Comparison of ENCODE assay signal across 10 mouse cellular contexts in genomic region chr8:90441058-90441851, GRCm38 (mm10).
A peak's percentile ranks its signal among the peaks of the same experiment; 100 is the strongest.
DNase-seq lines count a peak whose midpoint lies in the region; ATAC-seq and TF ChIP-seq lines count a peak whose summit lies in the region.
"Had no signal": no experiment of that assay in that cellular context is flagged by ENCODE, and none has a peak within 500 bp of the region (broad histone marks: within the 10 kb centered on the region; RNA-seq: fewer than 3 reads in every experiment).

No protein-coding gene starts in this region.

- H3K27me3 ChIP-seq in hindbrain, embryonic 11.5 days (ENCODE audit: control insufficient read depth, insufficient read depth, low read length) = no peaks in the 10 kb centered on the region
- no peaks in the 10 kb centered on the region for H3K27me3 ChIP-seq in midbrain, embryonic 14.5 days (ENCODE audit: control insufficient read depth, insufficient read depth, low read length)
- H3K27me3 ChIP-seq in kidney, embryonic 14.5 days (ENCODE audit: control insufficient read depth, insufficient read depth, low read length) = no peaks in the 10 kb centered on the region

- no peaks in the 10 kb centered on the region for H3K36me3 ChIP-seq in hindbrain, embryonic 11.5 days (ENCODE audit: control insufficient read depth, insufficient read depth, low read length)
- H3K36me3 ChIP-seq in midbrain, embryonic 14.5 days (ENCODE audit: control insufficient read depth, insufficient read depth, low read length) = no peaks in the 10 kb centered on the region
- H3K36me3 ChIP-seq in kidney, embryonic 14.5 days (ENCODE audit: control insufficient read depth, insufficient read depth, low read length) = no peaks in the 10 kb centered on the region

- no peaks in the 10 kb centered on the region for H3K4me1 ChIP-seq in hindbrain, embryonic 11.5 days (replicated peaks; ENCODE audit: control insufficient read depth, insufficient read depth, low read length)
- H3K4me1 ChIP-seq in midbrain, embryonic 14.5 days (ENCODE audit: control insufficient read depth, insufficient read depth, low read length) = peaks cover 11% of the 10 kb centered on the region
- no peaks in the 10 kb centered on the region for H3K4me1 ChIP-seq in kidney, embryonic 14.5 days (ENCODE audit: control insufficient read depth, insufficient read depth, low read length)

- H3K4me3 ChIP-seq in hindbrain, embryonic 11.5 days (ENCODE audit: low read depth, low read length) = no peak overlapping the region
- no peak overlapping the region for H3K4me3 ChIP-seq in midbrain, embryonic 14.5 days (replicated peaks; ENCODE audit: low read depth, low read length)
- H3K4me3 ChIP-seq in kidney, embryonic 14.5 days (ENCODE audit: low read length) = no peak overlapping the region

- no peak overlapping the region for H3K4me2 ChIP-seq in hindbrain, embryonic 11.5 days (replicated peaks; ENCODE audit: low read depth, low read length)
- H3K4me2 ChIP-seq in midbrain, embryonic 14.5 days (ENCODE audit: low read length) = no peak overlapping the region
- no peak overlapping the region for H3K4me2 ChIP-seq in kidney, embryonic 14.5 days (replicated peaks; ENCODE audit: low read depth, low read length)

- peak overlapping the region; percentile 66 for H3K27ac ChIP-seq in hindbrain, embryonic 11.5 days (ENCODE audit: low read depth, low read length)
- H3K27ac ChIP-seq in midbrain, embryonic 14.5 days (replicated peaks; ENCODE audit: low read depth, low read length) = peak overlapping the region; percentile 67
- H3K27ac ChIP-seq in kidney, embryonic 14.5 days (ENCODE audit: low read depth, low read length) = no peak overlapping the region
- H3K27ac ChIP-seq: liver, embryonic 14.5 days; macrophage had no signal

- WGBS in hindbrain, embryonic 11.5 days = 42% methylated on average over 9 of the region's 9 CpGs
- WGBS in midbrain, embryonic 14.5 days = 13% methylated on average over 9 of the region's 9 CpGs
- WGBS in kidney, embryonic 14.5 days = 62% methylated on average over 9 of the region's 9 CpGs

- TF ChIP-seq POLR2A in brain, embryonic 14.5 days (IDR thresholded peaks at IDR 0.05; ENCODE audit: borderline replicate concordance, extremely low read depth, insufficient read depth, insufficient read length, poor library complexity, severe bottlenecking) = no peak

- no peaks in the 10 kb centered on the region for H3K9me3 ChIP-seq in hindbrain, embryonic 11.5 days (ENCODE audit: control insufficient read depth, low read length)
- no peaks in the 10 kb centered on the region for H3K9me3 ChIP-seq in midbrain, embryonic 14.5 days (ENCODE audit: control insufficient read depth, low read length)
- no peaks in the 10 kb centered on the region for H3K9me3 ChIP-seq in kidney, embryonic 14.5 days (ENCODE audit: control insufficient read depth, low read length)

- DNase-seq in brain, embryonic 14.5 days (ENCODE audit: low read depth) = peak; percentile 84
- peak; percentile 14 for DNase-seq in embryo, embryonic 11.5 days (ENCODE audit: low read depth, low spot score)
- DNase-seq in hindbrain, embryonic 11.5 days (ENCODE audit: low spot score) = peak; percentile 68
- peak; percentile 49 for DNase-seq in midbrain, embryonic 14.5 days
- no peak for DNase-seq in layer of hippocampus, postnatal 25 days (ENCODE audit: extremely low spot score in 1 of 2, low spot score in 1 of 2)
- no peak for DNase-seq in thymus, postnatal 25 days

- ATAC-seq in hindbrain, embryonic 11.5 days (ENCODE audit: low FRiP score) = peak; percentile 84
- no peak for ATAC-seq in midbrain, embryonic 14.5 days (ENCODE audit: low FRiP score, low TSS enrichment)
- no peak for ATAC-seq in kidney, embryonic 14.5 days (ENCODE audit: low FRiP score, low TSS enrichment)
- ATAC-seq: Patski had no signal

- no peak for TF ChIP-seq CTCF in brain, embryonic 14.5 days (IDR thresholded peaks at IDR 0.05; ENCODE audit: borderline replicate concordance, extremely low read depth, insufficient read depth, insufficient read length)

- no peak overlapping the region for H3K9ac ChIP-seq in hindbrain, embryonic 11.5 days (ENCODE audit: low read depth, low read length)
- H3K9ac ChIP-seq in midbrain, embryonic 14.5 days (replicated peaks; ENCODE audit: low read length) = no peak overlapping the region
- H3K9ac ChIP-seq in kidney, embryonic 14.5 days (ENCODE audit: low read depth, low read length) = no peak overlapping the region
- H3K9ac ChIP-seq: liver, embryonic 14.5 days had no signal

Comparison
In these comparisons a context has a peak if more than half of its experiments do, and no peak if none do; other contexts are left out.
1. DNase-seq: peak in brain, embryonic 14.5 days (single experiment), embryo, embryonic 11.5 days (single experiment), hindbrain, embryonic 11.5 days (single experiment) and midbrain, embryonic 14.5 days (single experiment); none in layer of hippocampus, postnatal 25 days (0 of 2) and thymus, postnatal 25 days (single experiment).